Mouse (Mus musculus) intestine, postnatal 0 days (tissue): ENCODE measurements around the gene Grik5. TPM values are rescaled to one million over a fixed set of nuclear protein-coding genes. Genes with fewer than 3 reads are reported as not detected.

ENCODE experiments used
- ATAC-seq: fragments of 200-750 bp; cut with Nextera tagmentation; 2 replicates; pipeline ENCODE4 v1.8.0; 2017; ENCODE audit warnings: mild to moderate bottlenecking, moderate TSS enrichment, moderate library complexity
- H3K27ac ChIP-seq: fragments of 300-500 bp; sonication (generic); 2 replicates; pipeline ENCODE4 v1.5.1; 2014; ENCODE audit warnings: mild to moderate bottlenecking, low read depth, low read length, moderate library complexity
- H3K27me3 ChIP-seq: fragments of 300-500 bp; sonication (generic); replicated peaks from 2 replicates; pipeline ENCODE4 v1.6.1; 2014; ENCODE audit warnings: low read length, mixed read lengths; ENCODE audit not compliant: control insufficient read depth, insufficient read depth
- H3K36me3 ChIP-seq: fragments of 300-500 bp; sonication (generic); 2 replicates; pipeline ENCODE4 v1.6.1; 2014; ENCODE audit warnings: mild to moderate bottlenecking, moderate library complexity; ENCODE audit not compliant: control insufficient read depth, insufficient read depth
- H3K4me1 ChIP-seq: fragments of 300-500 bp; sonication (generic); replicated peaks from 2 replicates; pipeline ENCODE4 v1.6.1; 2014; ENCODE audit warnings: antibody characterized with exemption, low read length, mixed read lengths; ENCODE audit not compliant: control insufficient read depth, insufficient read depth
- H3K4me2 ChIP-seq: fragments of 300-500 bp; sonication (generic); replicated peaks from 2 replicates; pipeline ENCODE4 v1.6.1; 2014; ENCODE audit warnings: low read depth, mild to moderate bottlenecking, moderate library complexity
- H3K4me3 ChIP-seq: fragments of 300-500 bp; sonication (generic); 2 replicates; pipeline ENCODE4 v1.5.1; 2014; ENCODE audit warnings: low read depth, low read length
- H3K9ac ChIP-seq: fragments of 300-500 bp; sonication (generic); 2 replicates; pipeline ENCODE4 v1.6.1; 2014; ENCODE audit warnings: mild to moderate bottlenecking, low read depth, low read length
- H3K9me3 ChIP-seq: fragments of 300-500 bp; sonication (generic); 2 replicates; pipeline ENCODE4 v1.6.1; 2016; ENCODE audit warnings: mixed run types; ENCODE audit not compliant: control insufficient read depth
- CTCF ChIP-seq: sonication (generic); IDR thresholded peaks from 2 replicates; pipeline ENCODE4 v1.5.1; 2016; ENCODE audit warnings: low read depth, mild to moderate bottlenecking, control low read depth, antibody characterized with exemption, moderate library complexity
- WGBS: fragments of 180-500 bp; shearing (Covaris S2); extraction: QIAGEN DNeasy Blood & Tissue Kit; methylation state at CpG from one replicate; pipeline ENCODE4 v1.1.7; 2014; 5-methylcytosine and 5-hydroxymethylcytosine counted together
- polyA plus RNA-seq: library from polyadenylated mRNA; unstranded; fragments of >200 nt; fragmentation: Nextera tagmentation; extraction: Ambion mirVana; gene quantifications from 2 replicates; pipeline ENCODE4 v1.2.1, GENCODE M21; 2015

Gene Grik5
- polyA plus RNA-seq: 1.3 TPM in 2 replicates

GRCm38 (mm10) chr7:25071979-25072715, at the start of gene Grik5, which contains the start of gene Zfp574:
Grik5 (minus strand) TSS chr7:25072346.
Zfp574 (plus strand) TSS chr7:25072567.
- peak within 1 kb of the TSS; percentile 49 for H3K9ac ChIP-seq
- peak within 1 kb of the TSS; percentile 54 for H3K4me3 ChIP-seq
- no peaks in the 10 kb centered on the region for H3K27me3 ChIP-seq
- TF ChIP-seq CTCF: no peak
- 0 out of 2 replicates have a peak, but pooled peaks cover 3% of the 10 kb centered on the region for H3K36me3 ChIP-seq
- WGBS: 4% methylated on average over 25 of the region's 28 CpGs
- H3K9me3 ChIP-seq: no peaks in the 10 kb centered on the region
- peaks cover 5% of the 10 kb centered on the region; the same call in 1 of the 2 replicates for H3K4me1 ChIP-seq
- no peak for ATAC-seq
- peak within 1 kb of the TSS; percentile 9; the same call in 1 of the 2 replicates for H3K27ac ChIP-seq
- H3K4me2 ChIP-seq: peak within 1 kb of the TSS; percentile 88

GRCm38 (mm10) chr7:25121240-25121786, 49.2 kb upstream of the Grik5 start:
- no peak for TF ChIP-seq CTCF

GRCm38 (mm10) chr7:25120061-25120834, 48.1 kb upstream of the Grik5 start:
- Histone ChIP-seq H3K4me3 (no peak overlapping the region), H3K9ac (no peak overlapping the region), H3K27ac (no peak overlapping the region), H3K4me2 (no peak overlapping the region), H3K4me1 (no peaks in the 10 kb centered on the region), H3K36me3 (no peaks in the 10 kb centered on the region), H3K9me3 (no peaks in the 10 kb centered on the region), H3K27me3 (0 out of 2 replicates have a peak, but pooled peaks cover 3% of the 10 kb centered on the region)
- no peak for TF ChIP-seq CTCF
- ATAC-seq: no peak
- 61% methylated on average over 24 of the region's 25 CpGs for WGBS

More at GRCm38 (mm10) chr7:25121240-25121786, 49.2 kb upstream of the Grik5 start:
- Histone ChIP-seq H3K4me3 (no peak overlapping the region), H3K4me2 (no peak overlapping the region), H3K27ac (no peak overlapping the region), H3K9ac (no peak overlapping the region), H3K27me3 (no peaks in the 10 kb centered on the region), H3K9me3 (no peaks in the 10 kb centered on the region), H3K36me3 (no peaks in the 10 kb centered on the region), H3K4me1 (no peaks in the 10 kb centered on the region)
- 55% methylated on average over 13 of the region's 13 CpGs for WGBS
- no peak for ATAC-seq

- TF ChIP-seq CTCF: no peak
- 0 out of 2 replicates have a peak, but pooled peaks cover 3% of the 10 kb centered on the region for H3K27me3 ChIP-seq
- no peak overlapping the region for H3K27ac ChIP-seq
- no peaks in the 10 kb centered on the region for H3K4me1 ChIP-seq
- H3K9ac ChIP-seq: no peak overlapping the region
- H3K36me3 ChIP-seq: no peaks in the 10 kb centered on the region
- H3K4me2 ChIP-seq: no peak overlapping the region
- 84% methylated on average over 16 of the region's 16 CpGs for WGBS
- H3K9me3 ChIP-seq: no peaks in the 10 kb centered on the region
- no peak for ATAC-seq
- no peak overlapping the region for H3K4me3 ChIP-seq
Observed at GRCm38 (mm10) chr7:25112956-25113603, 40.9 kb upstream of the Grik5 start.

GRCm38 (mm10) chr7:25112178-25112955, 40.2 kb upstream of the Grik5 start:
- Histone ChIP-seq H3K27me3 (0 out of 2 replicates have a peak, but pooled peaks cover 3% of the 10 kb centered on the region), H3K4me2 (no peak overlapping the region), H3K9me3 (no peaks in the 10 kb centered on the region), H3K36me3 (no peaks in the 10 kb centered on the region), H3K27ac (no peak overlapping the region), H3K4me3 (no peak overlapping the region), H3K4me1 (no peaks in the 10 kb centered on the region), H3K9ac (no peak overlapping the region)
- WGBS: 84% methylated on average over 17 of the region's 17 CpGs
- no peak for ATAC-seq
- TF ChIP-seq CTCF: no peak
